Mouse (Mus musculus) left cerebral cortex, postnatal 10 days (tissue): ENCODE results near the gene Ypel2. TPM values are rescaled to one million over a fixed set of nuclear protein-coding genes. Genes with fewer than 3 reads are reported as not detected.

ENCODE experiments used
- total RNA-seq, 2 experiments: library from RNA; stranded (reverse); gene quantifications; 2 replicates each; pipeline ENCODE4 v1.2.3; 2021

Gene Ypel2
- total RNA-seq, 2 experiments from 2014 or later = 21.4 to 22.4 TPM

Other genes starting within 250 kb of the Ypel2 start
- 100 to 1,000 TPM; 512 to 513 TPM for gene Cltc, start 236.1 kb downstream of the Ypel2 start, total RNA-seq
- 10 to 100 TPM; 20.9 to 21.3 TPM for gene Dhx40, start 186.0 kb downstream of the Ypel2 start, total RNA-seq
- 10 to 100 TPM; 57.0 to 58.1 TPM for gene Gdpd1, start 80.4 kb upstream of the Ypel2 start, total RNA-seq
- 10 to 100 TPM; 15.4 to 15.8 TPM for gene Smg8, start 93.1 kb upstream of the Ypel2 start, total RNA-seq
- 1 to 10 TPM; 1.3 to 1.5 TPM for gene Prr11, start 115.0 kb upstream of the Ypel2 start, total RNA-seq
- gene Ska2, start 115.5 kb upstream of the Ypel2 start, total RNA-seq = 10 to 100 TPM; 16.3 to 16.9 TPM
- 100 to 1,000 TPM; 176 to 177 TPM for gene Trim37, start 133.4 kb upstream of the Ypel2 start, total RNA-seq